Mouse (Mus musculus) lung, postnatal 0 days (tissue): ENCODE data around the gene Gtpbp6. TPM values are rescaled to one million over a fixed set of nuclear protein-coding genes. Genes with fewer than 3 reads are reported as not detected.

Experiments used
- ATAC-seq: fragments of 200-750 bp; cut with Nextera tagmentation; 2 replicates; pipeline ENCODE4 v1.8.0; 2017; ENCODE audit warnings: moderate library complexity
- DNase-seq: peaks from one replicate; pipeline ENCODE4 v3.0.0-alpha.2; 2016; ENCODE audit warnings: low spot score
- H3K27ac ChIP-seq: fragments of 300-500 bp; sonication (generic); 2 replicates; pipeline ENCODE4 v1.5.1; 2014; ENCODE audit warnings: antibody characterized with exemption, mild to moderate bottlenecking, low read length, mixed read lengths
- H3K27me3 ChIP-seq: fragments of 300-500 bp; sonication (generic); replicated peaks from 2 replicates; pipeline ENCODE4 v1.6.1; 2014; ENCODE audit warnings: low read length, mixed read lengths; ENCODE audit not compliant: insufficient read depth
- H3K36me3 ChIP-seq: fragments of 300-500 bp; sonication (generic); 2 replicates; pipeline ENCODE4 v1.6.1; 2014; ENCODE audit warnings: low read length, mixed read lengths; ENCODE audit not compliant: insufficient read depth
- H3K4me1 ChIP-seq: fragments of 300-500 bp; sonication (generic); 2 replicates; pipeline ENCODE4 v1.6.1; 2014; ENCODE audit warnings: antibody characterized with exemption, low read depth, low read length, mixed read lengths; ENCODE audit not compliant: insufficient read depth
- H3K4me2 ChIP-seq: fragments of 300-500 bp; sonication (generic); replicated peaks from 2 replicates; pipeline ENCODE4 v1.6.1; 2014; ENCODE audit warnings: low read depth, mild to moderate bottlenecking, low read length, moderate library complexity, mixed read lengths
- H3K4me3 ChIP-seq: fragments of 300-500 bp; sonication (generic); 2 replicates; pipeline ENCODE4 v1.5.1; 2014; ENCODE audit warnings: low read depth, low read length
- H3K9ac ChIP-seq: fragments of 300-500 bp; sonication (generic); replicated peaks from 2 replicates; pipeline ENCODE4 v1.6.1; 2014; ENCODE audit warnings: low read depth, mild to moderate bottlenecking
- H3K9me3 ChIP-seq: fragments of 300-500 bp; sonication (generic); 2 replicates; pipeline ENCODE4 v1.6.1; 2016; ENCODE audit warnings: low read length, mixed read lengths
- CTCF ChIP-seq: IDR thresholded peaks from 2 replicates; pipeline ENCODE4 v1.5.1; 2016; ENCODE audit warnings: antibody characterized with exemption, mild to moderate bottlenecking
- EP300 ChIP-seq: IDR thresholded peaks from 2 replicates; pipeline ENCODE4 v1.6.1; 2016; ENCODE audit warnings: antibody characterized with exemption, mild to moderate bottlenecking, control low read depth
- WGBS: fragments of 180-500 bp; shearing (Covaris S2); extraction: QIAGEN DNeasy Blood & Tissue Kit; methylation state at CpG from one replicate; pipeline ENCODE4 v1.1.7; 2014; 5-methylcytosine and 5-hydroxymethylcytosine counted together
- polyA plus RNA-seq: library from polyadenylated mRNA; unstranded; fragments of >200 nt; fragmentation: Nextera tagmentation; extraction: Ambion mirVana; gene quantifications from 2 replicates; pipeline ENCODE4 v1.2.1, GENCODE M21; 2015

Gene Gtpbp6
- polyA plus RNA-seq, 1 experiment from 2014 or later = 30.9 TPM

DNA sequence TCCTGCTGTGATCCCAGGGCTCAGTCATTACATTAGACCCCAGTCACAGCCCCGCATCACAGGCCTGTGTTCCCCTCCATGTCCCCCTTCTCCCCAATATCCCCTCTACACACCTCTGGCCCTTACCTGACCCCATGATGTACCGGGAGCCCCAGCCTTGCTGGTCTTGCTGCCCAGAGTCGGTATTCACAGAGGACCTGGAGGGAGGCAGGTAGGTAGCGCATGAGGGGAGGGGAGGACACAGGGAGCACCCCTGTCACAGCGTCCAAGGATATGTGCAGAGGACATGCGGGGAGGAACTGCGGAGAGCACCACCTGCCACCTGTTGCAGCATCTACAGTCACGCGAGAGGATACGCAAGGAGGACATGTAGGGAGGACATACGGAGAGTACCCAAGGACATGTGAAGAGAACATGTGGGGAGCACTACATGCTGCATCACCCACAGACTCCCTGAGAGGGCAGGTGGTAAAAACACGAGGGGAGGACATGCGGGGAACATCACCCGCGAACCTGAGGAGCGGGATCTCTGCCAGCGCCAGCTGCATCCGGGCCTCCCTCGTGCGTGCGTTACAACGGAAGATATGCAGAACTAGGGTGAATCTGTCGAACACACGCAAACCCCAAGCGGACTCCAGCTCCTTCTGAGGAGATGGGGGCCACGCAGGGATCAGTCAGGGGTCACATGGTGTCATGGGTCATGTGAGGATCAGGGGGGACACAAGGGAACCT lies 1.7 kb downstream of the Gtpbp6 start:
- peak overlapping the region; percentile 78 for H3K4me3 ChIP-seq
- 93% methylated on average over 26 of the region's 26 CpGs for WGBS
- no peaks in the 10 kb centered on the region for H3K27me3 ChIP-seq
- peaks cover 15% of the 10 kb centered on the region for H3K4me1 ChIP-seq
- H3K9ac ChIP-seq = peak overlapping the region; percentile 74; the same call in 1 of the 2 replicates
- no peak for DNase-seq
- no peak overlapping the region for H3K27ac ChIP-seq
- H3K4me2 ChIP-seq = peak overlapping the region; percentile 61
- ATAC-seq = no peak
- TF ChIP-seq EP300 (no peak), CTCF (no peak)
- H3K9me3 ChIP-seq = no peaks in the 10 kb centered on the region
- peaks cover 20% of the 10 kb centered on the region for H3K36me3 ChIP-seq

DNA sequence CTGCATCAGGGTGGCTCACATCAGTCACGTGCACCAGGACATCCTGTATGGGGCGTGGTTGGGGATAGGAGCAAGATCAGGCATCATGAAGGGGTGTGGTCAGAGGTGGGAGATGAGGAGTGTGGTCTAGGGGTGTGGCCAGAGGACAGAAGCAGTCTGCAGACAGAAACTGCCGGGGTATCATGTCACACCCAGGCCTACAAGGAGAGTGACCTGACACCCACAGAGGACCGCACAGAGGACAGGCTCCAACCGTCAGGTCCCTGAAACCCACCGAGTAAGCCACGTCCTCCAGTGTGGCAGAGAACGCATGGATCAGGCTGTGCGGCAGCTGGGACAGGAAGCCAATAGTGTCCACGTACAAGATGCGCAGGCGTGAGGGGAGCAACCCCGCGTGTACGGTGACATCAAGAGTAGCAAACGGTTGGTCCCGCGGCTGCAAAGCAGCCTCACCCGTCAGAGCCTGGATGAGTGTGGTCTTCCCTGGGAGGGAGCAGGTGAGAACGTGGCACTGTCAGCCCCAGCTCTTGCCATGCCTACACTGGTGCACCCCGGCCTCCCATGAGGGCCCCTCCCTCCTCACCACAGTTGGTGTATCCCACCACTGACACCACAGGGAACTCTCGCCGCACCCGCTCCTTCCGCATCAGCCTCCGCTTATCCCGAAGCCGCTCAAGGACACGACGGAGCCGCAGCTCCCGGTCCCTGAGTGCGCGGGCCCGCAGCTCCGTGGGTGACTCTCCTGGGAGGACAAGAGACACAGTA lies 3.2 kb downstream of the Gtpbp6 start:
- DNase-seq (no peak), ATAC-seq (no peak)
- TF ChIP-seq EP300 (no peak), CTCF (no peak)
- Histone ChIP-seq H3K9me3 (no peaks in the 10 kb centered on the region), H3K4me3 (no peak overlapping the region), H3K36me3 (peaks cover 20% of the 10 kb centered on the region), H3K27me3 (no peaks in the 10 kb centered on the region), H3K4me1 (peaks cover 14% of the 10 kb centered on the region), H3K4me2 (no peak overlapping the region), H3K27ac (no peak overlapping the region), H3K9ac (no peak overlapping the region)
- 94% methylated on average over 36 of the region's 36 CpGs for WGBS

DNA sequence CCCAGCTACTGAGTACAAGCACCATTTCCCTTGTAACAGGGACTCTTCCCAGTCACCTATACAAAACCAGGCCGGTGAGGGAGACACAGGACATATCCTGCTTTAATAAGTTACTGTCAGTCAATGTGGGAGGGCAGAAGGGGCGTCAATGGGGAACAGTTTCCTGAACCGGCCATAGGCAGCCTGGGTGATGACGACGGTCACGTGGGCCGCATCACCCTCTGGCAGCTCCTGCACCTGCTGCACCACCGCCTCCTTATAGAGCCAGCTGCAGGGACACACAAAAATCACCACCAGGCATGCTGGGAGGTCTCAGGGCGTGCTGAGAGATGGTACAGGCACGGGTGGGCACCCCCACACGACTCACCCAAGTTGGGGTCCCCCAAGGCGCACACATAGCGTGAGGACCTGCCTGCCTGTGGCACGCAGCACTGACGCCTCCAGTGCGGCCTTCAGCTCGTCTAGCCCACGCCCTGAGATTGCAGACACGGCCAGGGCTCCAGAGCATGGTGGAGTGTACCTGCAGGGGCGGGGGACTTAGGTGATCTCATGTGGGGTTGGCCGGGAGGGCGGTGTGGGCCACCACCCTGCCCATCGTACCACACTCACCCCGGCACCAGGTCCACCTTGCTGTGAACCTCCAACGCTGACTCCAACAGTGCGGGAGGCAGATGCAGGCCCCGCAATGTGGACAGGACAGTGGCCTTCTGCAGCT lies 3.9 kb downstream of the Gtpbp6 start:
- no peak overlapping the region for H3K4me3 ChIP-seq
- H3K4me2 ChIP-seq = no peak overlapping the region
- ATAC-seq = no peak
- TF ChIP-seq EP300 = no peak
- no peak for TF ChIP-seq CTCF
- no peak overlapping the region for H3K9ac ChIP-seq
- no peak overlapping the region for H3K27ac ChIP-seq
- WGBS = 96% methylated on average over 27 of the region's 27 CpGs
- no peaks in the 10 kb centered on the region for H3K27me3 ChIP-seq
- peaks cover 20% of the 10 kb centered on the region for H3K36me3 ChIP-seq
- H3K4me1 ChIP-seq = peaks cover 14% of the 10 kb centered on the region
- no peaks in the 10 kb centered on the region for H3K9me3 ChIP-seq
- no peak for DNase-seq

DNA sequence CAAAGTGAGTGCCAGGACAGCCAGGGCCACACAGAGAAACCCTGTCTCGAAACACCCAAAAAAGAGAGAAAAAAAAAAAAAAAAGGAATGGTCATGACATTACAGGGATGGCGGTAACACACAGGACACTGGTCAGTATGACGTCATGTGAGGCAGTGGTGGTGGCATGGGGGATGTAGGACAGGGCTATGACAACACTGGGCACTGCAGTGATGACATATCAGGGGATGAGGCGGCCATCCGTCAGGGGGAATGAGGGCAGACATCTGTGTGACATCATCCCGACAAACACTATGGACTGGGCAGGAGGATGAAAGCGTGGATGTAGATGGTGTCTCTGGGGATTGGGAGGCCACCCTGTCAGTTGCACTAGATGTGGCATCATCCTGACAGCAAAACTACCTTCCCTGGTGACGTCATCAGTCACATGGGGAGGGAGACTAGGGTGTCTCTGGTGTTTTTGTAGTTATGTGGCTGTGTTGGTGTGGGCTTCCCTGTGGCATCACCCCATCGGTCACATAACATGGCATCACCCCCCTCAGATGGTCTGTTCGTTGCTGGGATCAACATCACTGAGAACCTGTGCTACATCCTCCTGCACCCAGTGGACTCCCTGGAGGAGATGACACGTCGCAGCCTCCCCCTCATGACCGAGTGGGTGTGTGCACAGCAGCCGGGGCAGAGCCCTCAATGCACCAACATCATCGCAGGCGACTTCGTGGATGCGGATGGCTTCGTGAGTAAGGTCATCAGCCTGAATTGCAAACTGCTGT lies 5.0 kb downstream of the Gtpbp6 start:
- Histone ChIP-seq H3K9ac (no peak overlapping the region), H3K27me3 (no peaks in the 10 kb centered on the region), H3K9me3 (no peaks in the 10 kb centered on the region), H3K36me3 (peaks cover 20% of the 10 kb centered on the region), H3K4me2 (no peak overlapping the region), H3K4me1 (peaks cover 14% of the 10 kb centered on the region), H3K27ac (no peak overlapping the region), H3K4me3 (no peak overlapping the region)
- WGBS = 92% methylated on average over 19 of the region's 19 CpGs
- no peak for TF ChIP-seq CTCF
- no peak for TF ChIP-seq EP300
- DNase-seq (no peak), ATAC-seq (no peak)

DNA sequence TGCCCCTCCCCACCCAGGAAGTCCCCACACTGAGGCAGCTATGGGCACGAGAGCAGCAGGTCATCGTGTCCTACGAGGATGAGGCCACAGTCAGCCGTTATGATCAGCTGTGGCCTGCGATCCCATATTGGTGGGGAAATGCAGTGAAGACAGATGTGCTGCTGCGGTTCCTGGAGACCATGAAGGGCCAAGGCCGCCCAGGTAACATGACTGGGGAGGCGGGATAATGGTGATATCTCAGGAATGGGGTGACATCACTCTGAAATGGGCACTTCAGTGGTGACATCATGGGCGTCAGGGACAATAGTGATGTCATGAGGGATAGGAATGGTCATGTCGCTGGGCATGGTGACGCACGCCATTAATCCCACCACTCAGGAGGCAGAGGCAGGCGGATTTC lies 5.6 kb downstream of the Gtpbp6 start:
- H3K4me1 ChIP-seq = peaks cover 14% of the 10 kb centered on the region
- DNase-seq (no peak), ATAC-seq (no peak)
- no peak overlapping the region for H3K27ac ChIP-seq
- H3K9ac ChIP-seq = no peak overlapping the region
- peaks cover 20% of the 10 kb centered on the region for H3K36me3 ChIP-seq
- H3K9me3 ChIP-seq = no peaks in the 10 kb centered on the region
- no peaks in the 10 kb centered on the region for H3K27me3 ChIP-seq
- TF ChIP-seq EP300 = no peak
- TF ChIP-seq CTCF = no peak
- no peak overlapping the region for H3K4me2 ChIP-seq
- 87% methylated on average over 13 of the region's 13 CpGs for WGBS
- no peak overlapping the region for H3K4me3 ChIP-seq
